ENCODE assay signal across 15 mouse cellular contexts in genomic region chr2:18513435-18513834, GRCm38 (mm10).
DNase-seq lines count a peak whose midpoint lies in the region; ATAC-seq and TF ChIP-seq lines count a peak whose summit lies in the region.
"Had no signal": no experiment of that assay in that cellular context is flagged by ENCODE, and none has a peak within 500 bp of the region (broad histone marks: within the 10 kb centered on the region; RNA-seq: fewer than 3 reads in every experiment).

No protein-coding gene starts in this region.

- H3K27ac ChIP-seq in kidney, postnatal 0 days: no peak overlapping the region
- no peak overlapping the region for H3K27ac ChIP-seq in kidney, embryonic 16.5 days (ENCODE audit: low read length)
- H3K27ac ChIP-seq in hindbrain, embryonic 14.5 days: no peak overlapping the region
- H3K27ac ChIP-seq: hindbrain, embryonic 15.5 days; limb, embryonic 12.5 days had no signal

- peak; percentile 34; the same call in 1 of the 2 replicates for TF ChIP-seq CTCF in kidney, postnatal 0 days (IDR thresholded peaks at IDR 0.05; ENCODE audit: low read depth)
- peak; percentile 22; the same call in 1 of the 2 replicates for TF ChIP-seq CTCF in E14TG2a.4 (conservative IDR thresholded peaks at IDR 0.05; ENCODE audit: low read length)

- H3K36me3 ChIP-seq in kidney, postnatal 0 days (ENCODE audit: insufficient read depth, low read length): no peaks in the 10 kb centered on the region
- H3K36me3 ChIP-seq in kidney, embryonic 16.5 days (ENCODE audit: insufficient read depth, low read length): no peaks in the 10 kb centered on the region
- H3K36me3 ChIP-seq in E14TG2a.4 (ENCODE audit: insufficient read depth, low read length): no peaks in the 10 kb centered on the region
- H3K36me3 ChIP-seq in hindbrain, embryonic 14.5 days (replicated peaks; ENCODE audit: control insufficient read depth, insufficient read depth): no peaks in the 10 kb centered on the region
- H3K36me3 ChIP-seq: hindbrain, embryonic 15.5 days; limb, embryonic 12.5 days had no signal

- no peaks in the 10 kb centered on the region for H3K4me1 ChIP-seq in kidney, postnatal 0 days (replicated peaks; ENCODE audit: insufficient read depth, low read length)
- H3K4me1 ChIP-seq in kidney, embryonic 16.5 days (ENCODE audit: insufficient read depth, low read length): no peaks in the 10 kb centered on the region
- peaks cover 9% of the 10 kb centered on the region for H3K4me1 ChIP-seq in E14TG2a.4 (replicated peaks; ENCODE audit: low read depth, low read length)
- H3K4me1 ChIP-seq in hindbrain, embryonic 14.5 days (replicated peaks; ENCODE audit: control insufficient read depth, insufficient read depth, low read length): no peaks in the 10 kb centered on the region
- H3K4me1 ChIP-seq: hindbrain, embryonic 15.5 days; limb, embryonic 12.5 days had no signal

- H3K9me3 ChIP-seq in kidney, postnatal 0 days (replicated peaks; ENCODE audit: low read length): no peaks in the 10 kb centered on the region
- H3K9me3 ChIP-seq in kidney, embryonic 16.5 days (ENCODE audit: low read length): no peaks in the 10 kb centered on the region
- H3K9me3 ChIP-seq in E14TG2a.4 (ENCODE audit: low read length): no peaks in the 10 kb centered on the region
- H3K9me3 ChIP-seq in hindbrain, embryonic 14.5 days (ENCODE audit: control insufficient read depth, low read length): no peaks in the 10 kb centered on the region
- H3K9me3 ChIP-seq: hindbrain, embryonic 15.5 days; limb, embryonic 12.5 days had no signal

- no peak overlapping the region for H3K4me2 ChIP-seq in kidney, postnatal 0 days (ENCODE audit: low read length)
- H3K4me2 ChIP-seq in kidney, embryonic 16.5 days (replicated peaks; ENCODE audit: low read depth, low read length): no peak overlapping the region
- no peak overlapping the region for H3K4me2 ChIP-seq in hindbrain, embryonic 14.5 days (replicated peaks)
- H3K4me2 ChIP-seq: hindbrain, embryonic 15.5 days; limb, embryonic 12.5 days; midbrain, embryonic 11.5 days had no signal

- peak; percentile 25 for DNase-seq in CD4-positive, CD25-positive, alpha-beta regulatory T cell, adult 2 months (ENCODE audit: low read depth, low spot score)
- DNase-seq in kidney, postnatal 0 days (ENCODE audit: low spot score): peak; percentile 22
- DNase-seq in forelimb bud, embryonic 11.5 days (ENCODE audit: low read depth, low spot score): peak; percentile 10
- DNase-seq in left cerebral cortex, adult 9 months (ENCODE audit: low spot score in 2 of 2): no peak
- no peak for DNase-seq in hindbrain, embryonic 14.5 days (ENCODE audit: low spot score)
- DNase-seq: adrenal gland, postnatal 25 days; cerebellum, postnatal 36 days; heart, adult 18-20 months; spleen, adult 18-20 months had no signal

- no peak for ATAC-seq in CD4-positive, CD25-positive, alpha-beta regulatory T cell, adult 4 months
- no peak for ATAC-seq in kidney, postnatal 0 days (replicated peaks; ENCODE audit: low FRiP score, low read depth)
- ATAC-seq in kidney, embryonic 16.5 days (ENCODE audit: low FRiP score, low TSS enrichment): no peak
- ATAC-seq in hindbrain, embryonic 14.5 days (ENCODE audit: low FRiP score): no peak

- H3K9ac ChIP-seq in kidney, postnatal 0 days (ENCODE audit: low read depth, low read length): no peak overlapping the region
- no peak overlapping the region for H3K9ac ChIP-seq in kidney, embryonic 16.5 days (replicated peaks; ENCODE audit: low read length)
- H3K9ac ChIP-seq in hindbrain, embryonic 14.5 days: no peak overlapping the region
- H3K9ac ChIP-seq: hindbrain, embryonic 15.5 days; limb, embryonic 12.5 days had no signal

- H3K27me3 ChIP-seq in kidney, postnatal 0 days (ENCODE audit: insufficient read depth, low read length): no peaks in the 10 kb centered on the region
- H3K27me3 ChIP-seq in kidney, embryonic 16.5 days (ENCODE audit: insufficient read depth, low read length): no peaks in the 10 kb centered on the region
- H3K27me3 ChIP-seq in E14TG2a.4 (ENCODE audit: insufficient read depth, low read length): no peaks in the 10 kb centered on the region
- H3K27me3 ChIP-seq in hindbrain, embryonic 14.5 days (ENCODE audit: control insufficient read depth, insufficient read depth, low read length): no peaks in the 10 kb centered on the region
- H3K27me3 ChIP-seq: hindbrain, embryonic 15.5 days; limb, embryonic 12.5 days had no signal

- H3K4me3 ChIP-seq in kidney, postnatal 0 days (replicated peaks; ENCODE audit: low read depth, low read length): no peak overlapping the region
- no peak overlapping the region for H3K4me3 ChIP-seq in kidney, embryonic 16.5 days (ENCODE audit: low read length)
- H3K4me3 ChIP-seq in E14TG2a.4 (replicated peaks; ENCODE audit: low read length): no peak overlapping the region
- H3K4me3 ChIP-seq in hindbrain, embryonic 14.5 days (replicated peaks; ENCODE audit: low read length): no peak overlapping the region
- H3K4me3 ChIP-seq: hindbrain, embryonic 15.5 days; limb, embryonic 12.5 days had no signal

Comparison
In these comparisons a context has a peak if more than half of its experiments do, and no peak if none do; other contexts are left out.
1. DNase-seq: peak in CD4-positive, CD25-positive, alpha-beta regulatory T cell, adult 2 months (single experiment), kidney, postnatal 0 days (single experiment) and forelimb bud, embryonic 11.5 days (single experiment); none in left cerebral cortex, adult 9 months (0 of 2) and hindbrain, embryonic 14.5 days (single experiment).